Mouse (Mus musculus) liver, adult 2 months (tissue): ENCODE measurements around the gene Galr2. TPM values are rescaled to one million over a fixed set of nuclear protein-coding genes. Genes with fewer than 3 reads are reported as not detected.

Source experiments
- DNase-seq: peaks from one replicate; pipeline ENCODE4 v3.0.0-alpha.2; 2011; ENCODE audit warnings: low read depth, low spot score; ENCODE audit errors: extremely low read depth
- H3K27ac ChIP-seq: fragments of 200-500 bp; replicated peaks from 2 replicates; pipeline ENCODE4 v1.5.1; 2012; ENCODE audit warnings: low read depth, mild to moderate bottlenecking, control low read depth, inconsistent platforms, low read length; ENCODE audit not compliant: insufficient read depth
- H3K27me3 ChIP-seq: fragments of 200-500 bp; 2 replicates; pipeline ENCODE4 v1.6.1; 2012; ENCODE audit warnings: mild to moderate bottlenecking, moderate library complexity, low read length, inconsistent platforms; ENCODE audit not compliant: control insufficient read depth, insufficient read depth
- H3K36me3 ChIP-seq: fragments of 200-500 bp; 2 replicates; pipeline ENCODE4 v1.6.1; 2012; ENCODE audit warnings: low read length, inconsistent platforms; ENCODE audit not compliant: control insufficient read depth, insufficient read depth
- H3K4me1 ChIP-seq: fragments of 200-500 bp; 2 replicates; pipeline ENCODE4 v1.6.1; 2011; ENCODE audit warnings: low read length; ENCODE audit not compliant: control insufficient read depth, insufficient read depth
- H3K4me3 ChIP-seq: fragments of 200-500 bp; 2 replicates; pipeline ENCODE4 v1.5.1; 2011; ENCODE audit warnings: low read depth, mild to moderate bottlenecking, control low read depth, low read length, moderate library complexity; ENCODE audit not compliant: insufficient read depth
- H3K79me2 ChIP-seq: fragments of 200-500 bp; 2 replicates; pipeline ENCODE4 v1.6.1; 2012; ENCODE audit warnings: inconsistent platforms, mild to moderate bottlenecking, low read length, moderate library complexity; ENCODE audit not compliant: control insufficient read depth, insufficient read depth
- H3K9ac ChIP-seq: fragments of 200-500 bp; 2 replicates; pipeline ENCODE4 v1.6.1; 2012; ENCODE audit warnings: low read depth, mild to moderate bottlenecking, control low read depth, inconsistent platforms, low read length
- CTCF ChIP-seq: fragments of 200-500 bp; IDR thresholded peaks from 2 replicates; pipeline ENCODE4 v1.5.1; 2011; ENCODE audit warnings: low read depth, low read length, control low read depth
- POLR2A ChIP-seq: fragments of 200-500 bp; IDR thresholded peaks from 2 replicates; pipeline ENCODE4 v1.6.1; 2011; ENCODE audit warnings: low read length, control low read depth; ENCODE audit not compliant: insufficient read depth; ENCODE audit errors: extremely low read depth
- WGBS: fragments of 180-500 bp; shearing (Covaris S2); methylation state at CpG from one replicate; pipeline ENCODE4 v1.1.7; 2018; 5-methylcytosine and 5-hydroxymethylcytosine counted together
- polyA plus RNA-seq: library from polyadenylated mRNA; depleted of rRNA; stranded (reverse); fragments of >200 nt; gene quantifications from 2 replicates; pipeline ENCODE4 v1.2.3, GENCODE M21; 2012
- total RNA-seq: library from RNA; depleted of rRNA; stranded (reverse); fragments of >200 nt; gene quantifications from 2 replicates; pipeline ENCODE4 v1.2.3, GENCODE M21; 2014

The Galr2 gene
- total and polyA plus RNA-seq, 2 experiments: not detected

DNA sequence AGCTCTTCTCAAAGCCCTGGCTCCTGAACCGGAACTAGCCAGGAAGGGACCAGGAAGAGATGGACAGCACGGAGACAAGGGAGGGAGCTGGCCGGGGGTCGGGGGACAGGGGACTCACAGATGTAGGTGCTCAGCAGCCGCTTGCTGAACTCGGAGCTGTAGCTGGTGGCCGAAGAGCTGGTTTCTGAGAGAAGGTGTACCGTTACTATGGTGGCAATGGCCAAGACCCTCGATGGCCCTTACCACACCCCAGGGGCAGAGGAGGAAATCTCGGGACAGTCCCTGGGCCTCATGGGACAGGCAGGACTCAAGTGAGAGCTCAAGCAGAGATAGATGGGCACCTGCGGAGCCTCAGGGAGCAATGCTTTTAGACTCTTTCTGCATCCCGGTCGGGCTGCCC lies 11.7 kb downstream of the Galr2 start:
- no peak overlapping the region for H3K4me3 ChIP-seq
- no peaks in the 10 kb centered on the region for H3K79me2 ChIP-seq
- H3K4me1 ChIP-seq: no peaks in the 10 kb centered on the region
- no peak overlapping the region for H3K27ac ChIP-seq
- WGBS: 93% methylated on average over 13 of the region's 13 CpGs
- no peak overlapping the region for H3K9ac ChIP-seq
- H3K36me3 ChIP-seq: peaks cover 2% of the 10 kb centered on the region; the same call in 1 of the 2 replicates
- DNase-seq: no peak
- no peaks in the 10 kb centered on the region for H3K27me3 ChIP-seq
- TF ChIP-seq POLR2A: no peak

- H3K27me3 ChIP-seq: no peaks in the 10 kb centered on the region
- no peaks in the 10 kb centered on the region for H3K4me1 ChIP-seq
- TF ChIP-seq CTCF (no peak), POLR2A (no peak)
- no peak for DNase-seq
- 95% methylated on average over 12 of the region's 12 CpGs for WGBS
- H3K36me3 ChIP-seq: peaks cover 2% of the 10 kb centered on the region; the same call in 1 of the 2 replicates
- H3K4me3 ChIP-seq: no peak overlapping the region
- H3K27ac ChIP-seq: no peak overlapping the region
- H3K9ac ChIP-seq: no peak overlapping the region
- no peaks in the 10 kb centered on the region for H3K79me2 ChIP-seq
Observed at GRCm38 (mm10) chr11:116293538-116294137, 12.9 kb downstream of the Galr2 start.

- peak; percentile 34 for DNase-seq
- Histone ChIP-seq H3K4me1 (no peaks in the 10 kb centered on the region), H3K79me2 (no peaks in the 10 kb centered on the region), H3K27ac (no peak overlapping the region), H3K27me3 (no peaks in the 10 kb centered on the region), H3K4me3 (no peak overlapping the region), H3K36me3 (peaks cover 2% of the 10 kb centered on the region; the same call in 1 of the 2 replicates), H3K9ac (no peak overlapping the region)
- 49% methylated on average over 5 of the region's 5 CpGs for WGBS
- TF ChIP-seq POLR2A (no peak), CTCF (peak; percentile 74)
Observed at GRCm38 (mm10) chr11:116294319-116294718, 13.6 kb downstream of the Galr2 start.

DNA sequence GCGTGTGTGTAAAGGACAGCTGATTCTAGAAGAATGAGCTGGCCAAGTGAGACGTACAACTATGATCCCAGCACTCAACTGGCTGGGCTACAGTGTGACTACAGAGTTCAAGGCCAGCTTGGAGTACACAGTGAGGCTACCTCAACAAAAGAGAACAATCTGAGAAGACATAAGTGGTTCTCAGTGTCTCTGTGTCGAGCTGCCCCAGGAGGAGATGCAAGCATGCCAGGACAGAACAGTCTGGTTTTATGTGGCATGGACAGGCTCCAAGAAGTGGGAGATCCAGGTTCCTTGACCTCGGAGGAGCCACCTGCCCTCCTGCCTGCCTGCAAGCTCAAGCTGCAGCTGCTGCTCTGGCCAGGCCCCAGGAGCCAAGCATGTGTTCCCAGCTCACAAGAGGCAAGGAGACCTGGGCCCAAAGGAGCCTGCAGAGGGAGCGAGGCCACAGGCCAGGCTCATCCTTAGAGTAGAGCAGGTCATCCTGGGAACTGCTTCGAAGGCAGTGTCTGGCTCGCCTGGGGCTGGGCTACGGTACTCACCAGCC lies 15.5 kb downstream of the Galr2 start:
- WGBS: 84% methylated on average over 8 of the region's 8 CpGs
- no peak for DNase-seq
- H3K4me1 ChIP-seq: no peaks in the 10 kb centered on the region

DNA sequence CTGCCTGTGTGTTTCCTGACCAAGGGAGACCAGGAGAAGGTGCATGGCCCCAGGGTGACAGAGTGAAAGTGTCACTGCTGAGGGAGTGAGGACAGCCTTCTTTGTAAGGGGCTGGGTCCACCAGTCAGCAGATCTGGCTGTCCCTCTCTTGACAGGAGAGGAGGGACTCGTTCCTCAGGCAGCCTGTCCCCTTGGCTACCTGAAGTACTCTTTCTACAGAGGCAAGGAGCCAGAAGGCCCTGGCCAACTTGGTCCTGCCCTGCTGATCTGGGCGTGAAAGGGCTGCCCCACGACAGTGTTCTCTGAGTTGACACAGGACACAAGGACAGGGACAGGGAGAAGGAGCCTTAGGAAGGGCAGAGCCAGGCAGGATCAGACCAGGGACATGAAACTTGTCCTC lies 16.3 kb downstream of the Galr2 start:
- no peak overlapping the region for H3K9ac ChIP-seq
- no peaks in the 10 kb centered on the region for H3K4me1 ChIP-seq
- no peak overlapping the region for H3K4me3 ChIP-seq
- TF ChIP-seq POLR2A (no peak), CTCF (no peak)
- H3K36me3 ChIP-seq: peaks cover 2% of the 10 kb centered on the region; the same call in 1 of the 2 replicates
- H3K79me2 ChIP-seq: no peaks in the 10 kb centered on the region
- WGBS: 73% methylated on average over 3 of the region's 3 CpGs
- H3K27me3 ChIP-seq: no peaks in the 10 kb centered on the region
- H3K27ac ChIP-seq: no peak overlapping the region
- no peak for DNase-seq

More for the DNA sequence above, 15.5 kb downstream of the Galr2 start:
- Histone ChIP-seq H3K4me3 (no peak overlapping the region), H3K9ac (no peak overlapping the region), H3K27me3 (no peaks in the 10 kb centered on the region), H3K27ac (no peak overlapping the region), H3K79me2 (no peaks in the 10 kb centered on the region), H3K36me3 (peaks cover 3% of the 10 kb centered on the region; the same call in 1 of the 2 replicates)
- TF ChIP-seq POLR2A: no peak
- no peak for TF ChIP-seq CTCF

DNA sequence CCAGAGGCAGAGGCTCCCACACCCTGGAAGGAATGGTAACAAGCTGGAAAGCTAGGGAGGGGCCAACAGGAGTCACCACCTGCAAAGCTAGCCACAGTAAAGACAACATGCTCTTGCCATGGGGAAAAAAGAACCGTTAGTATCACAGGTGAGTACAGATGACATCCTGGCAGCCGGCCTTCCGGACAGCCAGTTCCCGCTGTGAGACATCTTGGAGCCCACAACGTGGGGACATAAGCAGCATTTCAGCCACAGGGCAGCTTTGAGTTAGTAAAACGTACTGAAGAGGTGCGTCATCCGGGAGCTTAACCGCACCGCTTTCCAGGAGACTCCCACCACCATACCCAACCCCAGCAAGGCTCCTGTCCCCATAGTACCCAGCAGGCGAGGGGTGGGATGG lies 17.5 kb downstream of the Galr2 start:
- Histone ChIP-seq H3K27ac (no peak overlapping the region), H3K27me3 (no peaks in the 10 kb centered on the region), H3K4me3 (no peak overlapping the region), H3K36me3 (peaks cover 3% of the 10 kb centered on the region; the same call in 1 of the 2 replicates), H3K79me2 (no peaks in the 10 kb centered on the region), H3K4me1 (no peaks in the 10 kb centered on the region), H3K9ac (no peak overlapping the region)
- WGBS: 95% methylated on average over 11 of the region's 11 CpGs
- DNase-seq: no peak
- TF ChIP-seq POLR2A: no peak
- TF ChIP-seq CTCF: no peak
